Mouse (Mus musculus): Measurements from ENCODE around the gene Rpl19. TPM values are rescaled to one million over a fixed set of nuclear protein-coding genes. Genes with fewer than 3 reads are reported as not detected.

The Rpl19 gene
- total RNA-seq, 2 experiments from 2014 or later = 1,858 to 3,567 TPM

- ATAC-seq (replicated peaks; ENCODE audit: poor library complexity, severe bottlenecking) = peak; percentile 76
These were observed 23.4 kb downstream of the Rpl19 start for GRCm38 (mm10) chr11:98049672-98050519.

GRCm38 (mm10) chr11:98050520-98050815 lies 24.0 kb downstream of the Rpl19 start:
- no peak for ATAC-seq (replicated peaks; ENCODE audit: poor library complexity, severe bottlenecking)

GRCm38 (mm10) chr11:98050940-98051339 lies 24.4 kb downstream of the Rpl19 start:
- ATAC-seq (replicated peaks; ENCODE audit: poor library complexity, severe bottlenecking) = no peak

GRCm38 (mm10) chr11:98051611-98052128 lies 25.2 kb downstream of the Rpl19 start:
- ATAC-seq (replicated peaks; ENCODE audit: poor library complexity, severe bottlenecking) = peak; percentile 49

GRCm38 (mm10) chr11:98052129-98052988 lies 25.8 kb downstream of the Rpl19 start:
- no peak for ATAC-seq (replicated peaks; ENCODE audit: poor library complexity, severe bottlenecking)

- peak; percentile 38; the same call in 1 of the 2 replicates for ATAC-seq (replicated peaks; ENCODE audit: poor library complexity, severe bottlenecking)
These were observed 26.7 kb downstream of the Rpl19 start, which contains the start of gene Stac2 for GRCm38 (mm10) chr11:98052989-98053834. Gene Stac2 (minus strand): TSS chr11:98053462.

GRCm38 (mm10) chr11:98057466-98057865 lies 31.0 kb downstream of the Rpl19 start:
- ATAC-seq (replicated peaks; ENCODE audit: poor library complexity, severe bottlenecking) = no peak

GRCm38 (mm10) chr11:98057998-98058397 lies 31.5 kb downstream of the Rpl19 start:
- peak; percentile 50; the same call in 1 of the 2 replicates for ATAC-seq (replicated peaks; ENCODE audit: poor library complexity, severe bottlenecking)

- no peak for ATAC-seq (replicated peaks; ENCODE audit: poor library complexity, severe bottlenecking)
These were observed 33.2 kb downstream of the Rpl19 start for GRCm38 (mm10) chr11:98059662-98060061.

- ATAC-seq (replicated peaks; ENCODE audit: poor library complexity, severe bottlenecking) = no peak
These were observed 33.7 kb downstream of the Rpl19 start for GRCm38 (mm10) chr11:98060104-98060692.

- ATAC-seq (replicated peaks; ENCODE audit: poor library complexity, severe bottlenecking) = no peak
These were observed 34.9 kb downstream of the Rpl19 start for GRCm38 (mm10) chr11:98061441-98061840.

GRCm38 (mm10) chr11:98061904-98062562 lies 35.5 kb downstream of the Rpl19 start:
- ATAC-seq (replicated peaks; ENCODE audit: poor library complexity, severe bottlenecking) = no peak

GRCm38 (mm10) chr11:98066201-98066600 lies 39.7 kb downstream of the Rpl19 start:
- no peak for ATAC-seq (replicated peaks; ENCODE audit: poor library complexity, severe bottlenecking)

GRCm38 (mm10) chr11:98067255-98067654 lies 40.7 kb downstream of the Rpl19 start:
- ATAC-seq (replicated peaks; ENCODE audit: poor library complexity, severe bottlenecking) = no peak

GRCm38 (mm10) chr11:98073442-98073841 lies 46.9 kb downstream of the Rpl19 start:
- no peak for ATAC-seq (replicated peaks; ENCODE audit: poor library complexity, severe bottlenecking)

- peak; percentile 74 for ATAC-seq (replicated peaks; ENCODE audit: poor library complexity, severe bottlenecking)
These were observed 48.8 kb downstream of the Rpl19 start for GRCm38 (mm10) chr11:98075195-98075808.

GRCm38 (mm10) chr11:98077086-98077485 lies 50.6 kb downstream of the Rpl19 start:
- no peak for ATAC-seq (replicated peaks; ENCODE audit: poor library complexity, severe bottlenecking)
